Mouse (Mus musculus): ENCODE measurements around the gene Fastkd5. TPM values are rescaled to one million over a fixed set of nuclear protein-coding genes. Genes with fewer than 3 reads are reported as not detected.

The Fastkd5 gene
- polyA plus RNA-seq, 1 experiment, result 5.9 TPM

GRCm38 (mm10) chr2:130663342-130663741 is 33.5 kb upstream of the Fastkd5 start:
- no peaks in the 10 kb centered on the region for H3K27me3 ChIP-seq (ENCODE audit: control insufficient read depth, insufficient read depth, insufficient read length)
- H3K4me3 ChIP-seq, result peak overlapping the region; percentile 34
- TF ChIP-seq MYOD1 (IDR thresholded peaks at IDR 0.05; ENCODE audit: control insufficient read depth in 1 of 3, insufficient read length in 2 of 3, low read depth in 2 of 3), result no peak
- no peak for TF ChIP-seq CEBPB (IDR thresholded peaks at IDR 0.05; ENCODE audit: insufficient read depth, poor library complexity, severe bottlenecking)
- no peak for TF ChIP-seq TCF12 (IDR thresholded peaks at IDR 0.05; ENCODE audit: insufficient read depth, poor library complexity, severe bottlenecking)
- TF ChIP-seq E2F4 (IDR thresholded peaks at IDR 0.05; ENCODE audit: insufficient read depth), result no peak
- H3ac ChIP-seq (ENCODE audit: control insufficient read depth, insufficient read length), result no peak overlapping the region
- peak overlapping the region; percentile 96 for H3K4me2 ChIP-seq (ENCODE audit: low read depth)
- peaks cover 23% of the 10 kb centered on the region for H3K36me3 ChIP-seq (ENCODE audit: control insufficient read depth, insufficient read depth)
- H3K79me2 ChIP-seq (ENCODE audit: control insufficient read depth, insufficient read depth), result peaks cover 21% of the 10 kb centered on the region

GRCm38 (mm10) chr2:130658530-130658929 is 28.7 kb upstream of the Fastkd5 start:
- Histone ChIP-seq H3K79me2 (ENCODE audit: control insufficient read depth, insufficient read depth) (peaks cover 10% of the 10 kb centered on the region), H3K27me3 (ENCODE audit: control insufficient read depth, insufficient read depth, insufficient read length) (no peaks in the 10 kb centered on the region), H3ac (ENCODE audit: control insufficient read depth, insufficient read length) (no peak overlapping the region), H3K4me2 (ENCODE audit: low read depth) (no peak overlapping the region), H3K36me3 (ENCODE audit: control insufficient read depth, insufficient read depth) (peaks cover 51% of the 10 kb centered on the region), H3K4me3 (no peak overlapping the region)
- TF ChIP-seq SRF (IDR thresholded peaks at IDR 0.05; ENCODE audit: control insufficient read depth, insufficient read length, low read depth) (no peak), TCF12 (IDR thresholded peaks at IDR 0.05; ENCODE audit: insufficient read depth, poor library complexity, severe bottlenecking) (no peak), MAX (IDR thresholded peaks at IDR 0.05; ENCODE audit: low read depth) (no peak), POLR2AphosphoS2 (IDR thresholded peaks at IDR 0.05; ENCODE audit: insufficient read length, low read depth) (no peak), MYOD1 (IDR thresholded peaks at IDR 0.05; ENCODE audit: control insufficient read depth in 1 of 3, insufficient read length in 2 of 3, low read depth in 2 of 3) (no peak), POLR2A (IDR thresholded peaks at IDR 0.05; ENCODE audit: insufficient read length, low read depth) (no peak), REST (IDR thresholded peaks at IDR 0.05; ENCODE audit: insufficient read depth, insufficient read length) (no peak)

- H3K36me3 ChIP-seq (ENCODE audit: control insufficient read depth, insufficient read depth), result peaks cover 49% of the 10 kb centered on the region
- no peak overlapping the region for H3ac ChIP-seq (ENCODE audit: control insufficient read depth, insufficient read length)
- TF ChIP-seq TCF12 (IDR thresholded peaks at IDR 0.05; ENCODE audit: insufficient read depth, poor library complexity, severe bottlenecking) (no peak), MYOD1 (IDR thresholded peaks at IDR 0.05; ENCODE audit: control insufficient read depth in 1 of 3, insufficient read length in 2 of 3, low read depth in 2 of 3) (no peak), REST (IDR thresholded peaks at IDR 0.05; ENCODE audit: insufficient read depth, insufficient read length) (no peak), CEBPB (IDR thresholded peaks at IDR 0.05; ENCODE audit: insufficient read depth, poor library complexity, severe bottlenecking) (no peak), E2F4 (IDR thresholded peaks at IDR 0.05; ENCODE audit: insufficient read depth) (no peak), USF1 (IDR thresholded peaks at IDR 0.05; ENCODE audit: low read depth) (no peak), POLR2AphosphoS2 (IDR thresholded peaks at IDR 0.05; ENCODE audit: insufficient read length, low read depth) (no peak), POLR2A (IDR thresholded peaks at IDR 0.05; ENCODE audit: insufficient read length, low read depth) (no peak), SRF (IDR thresholded peaks at IDR 0.05; ENCODE audit: control insufficient read depth, insufficient read length, low read depth) (no peak), TCF3 (IDR thresholded peaks at IDR 0.05; ENCODE audit: insufficient read length, low read depth) (no peak), MYOG (IDR thresholded peaks at IDR 0.05; ENCODE audit: control insufficient read depth in 1 of 3, insufficient read depth in 1 of 3, insufficient read length in 2 of 3, low read depth in 2 of 3) (no peak), MAX (IDR thresholded peaks at IDR 0.05; ENCODE audit: low read depth) (no peak)
- no peak overlapping the region for H3K4me3 ChIP-seq
- H3K79me2 ChIP-seq (ENCODE audit: control insufficient read depth, insufficient read depth), result peaks cover under 1% of the 10 kb centered on the region
- H3K4me2 ChIP-seq (ENCODE audit: low read depth), result no peak overlapping the region
- H3K27me3 ChIP-seq (ENCODE audit: control insufficient read depth, insufficient read depth, insufficient read length), result no peaks in the 10 kb centered on the region
Measured at GRCm38 (mm10) chr2:130657541-130657940, 27.7 kb upstream of the Fastkd5 start.

GRCm38 (mm10) chr2:130656536-130656935 is 26.7 kb upstream of the Fastkd5 start:
- Histone ChIP-seq H3ac (ENCODE audit: control insufficient read depth, insufficient read length) (no peak overlapping the region), H3K4me3 (no peak overlapping the region), H3K27me3 (ENCODE audit: control insufficient read depth, insufficient read depth, insufficient read length) (no peaks in the 10 kb centered on the region), H3K36me3 (ENCODE audit: control insufficient read depth, insufficient read depth) (peaks cover 40% of the 10 kb centered on the region), H3K4me2 (ENCODE audit: low read depth) (no peak overlapping the region), H3K79me2 (ENCODE audit: control insufficient read depth, insufficient read depth) (no peaks in the 10 kb centered on the region)
- TF ChIP-seq CEBPB (IDR thresholded peaks at IDR 0.05; ENCODE audit: insufficient read depth, poor library complexity, severe bottlenecking) (no peak), REST (IDR thresholded peaks at IDR 0.05; ENCODE audit: insufficient read depth, insufficient read length) (no peak), TCF3 (IDR thresholded peaks at IDR 0.05; ENCODE audit: insufficient read length, low read depth) (no peak), MAX (IDR thresholded peaks at IDR 0.05; ENCODE audit: low read depth) (no peak), SRF (IDR thresholded peaks at IDR 0.05; ENCODE audit: control insufficient read depth, insufficient read length, low read depth) (no peak), TCF12 (IDR thresholded peaks at IDR 0.05; ENCODE audit: insufficient read depth, poor library complexity, severe bottlenecking) (no peak), POLR2A (IDR thresholded peaks at IDR 0.05; ENCODE audit: insufficient read length, low read depth) (no peak), POLR2AphosphoS2 (IDR thresholded peaks at IDR 0.05; ENCODE audit: insufficient read length, low read depth) (no peak), MYOD1 (IDR thresholded peaks at IDR 0.05; ENCODE audit: control insufficient read depth in 1 of 3, insufficient read length in 2 of 3, low read depth in 2 of 3) (no peak), USF1 (IDR thresholded peaks at IDR 0.05; ENCODE audit: low read depth) (no peak), E2F4 (IDR thresholded peaks at IDR 0.05; ENCODE audit: insufficient read depth) (no peak), MYOG (IDR thresholded peaks at IDR 0.05; ENCODE audit: control insufficient read depth in 1 of 3, insufficient read depth in 1 of 3, insufficient read length in 2 of 3, low read depth in 2 of 3) (no peak)

GRCm38 (mm10) chr2:130655660-130656339 is 26.0 kb upstream of the Fastkd5 start:
- Histone ChIP-seq H3K27me3 (ENCODE audit: control insufficient read depth, insufficient read depth, insufficient read length) (no peaks in the 10 kb centered on the region), H3K4me2 (ENCODE audit: low read depth) (no peak overlapping the region), H3K4me3 (no peak overlapping the region), H3ac (ENCODE audit: control insufficient read depth, insufficient read length) (no peak overlapping the region), H3K79me2 (ENCODE audit: control insufficient read depth, insufficient read depth) (no peaks in the 10 kb centered on the region), H3K36me3 (ENCODE audit: control insufficient read depth, insufficient read depth) (peaks cover 33% of the 10 kb centered on the region)
- TF ChIP-seq SRF (IDR thresholded peaks at IDR 0.05; ENCODE audit: control insufficient read depth, insufficient read length, low read depth) (no peak), USF1 (IDR thresholded peaks at IDR 0.05; ENCODE audit: low read depth) (no peak), E2F4 (IDR thresholded peaks at IDR 0.05; ENCODE audit: insufficient read depth) (no peak), REST (IDR thresholded peaks at IDR 0.05; ENCODE audit: insufficient read depth, insufficient read length) (no peak), MYOD1 (IDR thresholded peaks at IDR 0.05; ENCODE audit: control insufficient read depth in 1 of 3, insufficient read length in 2 of 3, low read depth in 2 of 3) (no peak), CEBPB (IDR thresholded peaks at IDR 0.05; ENCODE audit: insufficient read depth, poor library complexity, severe bottlenecking) (no peak), MAX (IDR thresholded peaks at IDR 0.05; ENCODE audit: low read depth) (no peak), TCF12 (IDR thresholded peaks at IDR 0.05; ENCODE audit: insufficient read depth, poor library complexity, severe bottlenecking) (no peak), TCF3 (IDR thresholded peaks at IDR 0.05; ENCODE audit: insufficient read length, low read depth) (no peak)

Data from myocyte (in vitro differentiated cells).